Mouse (Mus musculus) MEL (cell line): ENCODE results near the gene Dennd2a. TPM values are rescaled to one million over a fixed set of nuclear protein-coding genes. Genes with fewer than 3 reads are reported as not detected.

Source experiments
- DNase-seq: peaks from one replicate; pipeline ENCODE4 v3.0.0; 2011; ENCODE audit warnings: low read depth, low spot score
- H3K27ac ChIP-seq: 2 replicates; pipeline ENCODE4 v1.5.1; 2012; ENCODE audit warnings: low read depth, mild to moderate bottlenecking, control low read depth, low read length, moderate library complexity; ENCODE audit not compliant: control insufficient read depth
- H3K27me3 ChIP-seq, 2 experiments: fragments of 150-350 bp in 1 of 2; sonication (generic) in 1 of 2; 2 replicates each; pipeline ENCODE4 v1.6.1; 2012; ENCODE audit warnings: low read length in 2 of 2, mild to moderate bottlenecking in 2 of 2, improper control_type of control experiment in 1 of 2, moderate library complexity in 1 of 2; ENCODE audit not compliant: insufficient read depth in 2 of 2, control insufficient read depth in 1 of 2
- H3K36me3 ChIP-seq, 2 experiments: 2 replicates each; pipeline ENCODE4 v1.6.1; 2012 to 2014; ENCODE audit warnings: low read length in 2 of 2, improper control_type of control experiment in 1 of 2, inconsistent platforms in 1 of 2, mild to moderate bottlenecking in 1 of 2; ENCODE audit not compliant: insufficient read depth in 2 of 2, control insufficient read depth in 1 of 2
- H3K4me1 ChIP-seq, 2 experiments: fragments of 150-350 bp in 1 of 2; sonication (generic) in 1 of 2; 2 replicates each; pipeline ENCODE4 v1.6.1; 2012; ENCODE audit warnings: low read length in 2 of 2, improper control_type of control experiment in 1 of 2, mild to moderate bottlenecking in 1 of 2; ENCODE audit not compliant: insufficient read depth in 2 of 2, control insufficient read depth in 1 of 2
- H3K4me3 ChIP-seq, 2 experiments: fragments of 150-350 bp in 1 of 2; sonication (generic) in 1 of 2; 2 replicates each; pipeline ENCODE4 v1.5.1; 2012; ENCODE audit warnings: low read depth in 2 of 2, low read length in 2 of 2, mild to moderate bottlenecking in 2 of 2, moderate library complexity in 2 of 2, control low read depth in 1 of 2, improper control_type of control experiment in 1 of 2; ENCODE audit not compliant: control insufficient read depth in 1 of 2, insufficient read depth in 1 of 2
- H3K79me2 ChIP-seq: 2 replicates; pipeline ENCODE4 v1.6.1; 2012; ENCODE audit warnings: mild to moderate bottlenecking, low read length, moderate library complexity; ENCODE audit not compliant: control insufficient read depth, poor library complexity, insufficient read depth
- H3K9ac ChIP-seq: 2 replicates; pipeline ENCODE4 v1.6.1; 2012; ENCODE audit warnings: low read depth, mild to moderate bottlenecking, control low read depth, low read length, moderate library complexity; ENCODE audit not compliant: control insufficient read depth, poor library complexity, severe bottlenecking
- H3K9me3 ChIP-seq: fragments of 150-350 bp; sonication (generic); replicated peaks from 2 replicates; pipeline ENCODE4 v1.6.1; 2012; ENCODE audit warnings: mild to moderate bottlenecking, low read length, improper control_type of control experiment, moderate library complexity; ENCODE audit not compliant: insufficient read depth
- CHD2 ChIP-seq: IDR thresholded peaks from 2 replicates; pipeline ENCODE4 v1.6.1; 2011; ENCODE audit warnings: low read length, improper control_type of control experiment
- CTCF ChIP-seq, 3 experiments: IDR thresholded peaks in 2 of 3; conservative IDR thresholded peaks in 1 of 3; 2 replicates each; pipeline ENCODE4 v1.5.1; 2011 to 2012; ENCODE audit warnings: low read length in 3 of 3, low read depth in 2 of 3, mild to moderate bottlenecking in 2 of 3, improper control_type of control experiment in 1 of 3, inconsistent platforms in 1 of 3, mixed read lengths in 1 of 3, moderate library complexity in 1 of 3; ENCODE audit not compliant: control insufficient read depth in 1 of 3, insufficient read depth in 1 of 3, poor library complexity in 1 of 3, severe bottlenecking in 1 of 3
- E2F4 ChIP-seq: IDR thresholded peaks from 2 replicates; pipeline ENCODE4 v1.6.1; 2011; ENCODE audit warnings: low read depth, low read length, improper control_type of control experiment, borderline replicate concordance
- GATA1 ChIP-seq: IDR thresholded peaks from 2 replicates; pipeline ENCODE4 v1.6.1; 2011; ENCODE audit warnings: low read depth, low read length, improper control_type of control experiment
- MAX ChIP-seq: IDR thresholded peaks from 2 replicates; pipeline ENCODE4 v1.6.1; 2011; ENCODE audit warnings: low read length, improper control_type of control experiment
- MYB ChIP-seq: IDR thresholded peaks from 2 replicates; pipeline ENCODE4 v1.6.1; 2011; ENCODE audit warnings: mild to moderate bottlenecking, low read depth, low read length, improper control_type of control experiment
- MYC ChIP-seq: IDR thresholded peaks from 2 replicates; pipeline ENCODE4 v1.6.1; 2011; ENCODE audit warnings: low read depth, mild to moderate bottlenecking, low read length, improper control_type of control experiment, moderate library complexity
- NRF1 ChIP-seq: IDR thresholded peaks from 2 replicates; pipeline ENCODE4 v1.6.1; 2014; ENCODE audit warnings: low read depth, mild to moderate bottlenecking, inconsistent platforms, low read length, improper control_type of control experiment, moderate library complexity; ENCODE audit not compliant: poor library complexity, insufficient read depth, severe bottlenecking
- POLR2A ChIP-seq, 2 experiments: IDR thresholded peaks; 2 replicates each; pipeline ENCODE4 v1.6.1; 2011 to 2012; ENCODE audit warnings: low read length in 2 of 2, mild to moderate bottlenecking in 2 of 2, control low read depth in 1 of 2, improper control_type of control experiment in 1 of 2, low read depth in 1 of 2, moderate library complexity in 1 of 2; ENCODE audit not compliant: control insufficient read depth in 1 of 2, insufficient read depth in 1 of 2, poor library complexity in 1 of 2
- POLR2AphosphoS2 ChIP-seq: IDR thresholded peaks from 2 replicates; pipeline ENCODE4 v1.6.1; 2011; ENCODE audit warnings: low read length, improper control_type of control experiment
- RAD21 ChIP-seq: IDR thresholded peaks from 2 replicates; pipeline ENCODE4 v1.6.1; 2011; ENCODE audit warnings: mild to moderate bottlenecking, low read depth, low read length, improper control_type of control experiment
- SIN3A ChIP-seq: IDR thresholded peaks from 2 replicates; pipeline ENCODE4 v1.6.1; 2012; ENCODE audit warnings: low read length, improper control_type of control experiment, inconsistent platforms
- TBP ChIP-seq: IDR thresholded peaks from 2 replicates; pipeline ENCODE4 v1.8.0; 2011; ENCODE audit warnings: low read depth, low read length, improper control_type of control experiment
- TCF12 ChIP-seq: IDR thresholded peaks from 2 replicates; pipeline ENCODE4 v1.6.1; 2014; ENCODE audit warnings: low read depth, mild to moderate bottlenecking, inconsistent platforms, low read length, improper control_type of control experiment, moderate library complexity
- USF1 ChIP-seq: IDR thresholded peaks from 2 replicates; pipeline ENCODE4 v1.6.1; 2014; ENCODE audit warnings: low read depth, mild to moderate bottlenecking, inconsistent platforms, low read length, improper control_type of control experiment, moderate library complexity
- USF2 ChIP-seq, 2 experiments: IDR thresholded peaks; 2 replicates each; pipeline ENCODE4 v1.6.1; 2011 to 2012; ENCODE audit warnings: improper control_type of control experiment in 2 of 2, low read length in 2 of 2, borderline replicate concordance in 1 of 2, inconsistent platforms in 1 of 2, low read depth in 1 of 2, mild to moderate bottlenecking in 1 of 2; ENCODE audit not compliant: insufficient read depth in 1 of 2
- ZC3H11A ChIP-seq: IDR thresholded peaks from 2 replicates; pipeline ENCODE4 v1.6.1; 2012; ENCODE audit warnings: low read depth, mild to moderate bottlenecking, inconsistent platforms, low read length, improper control_type of control experiment
- polyA plus RNA-seq, 2 experiments: library from polyadenylated mRNA; stranded (reverse) in 1 of 2; unstranded in 1 of 2; fragments of >175 nt in 1 of 2; fragments of >200 nt in 1 of 2; gene quantifications; 2 replicates each; pipeline versions ENCODE4 v1.2.1 to v1.2.4; 2012; ENCODE audit warnings: low replicate concordance in 2 of 2, low read depth in 1 of 2; ENCODE audit not compliant: insufficient read length in 2 of 2, insufficient read depth in 1 of 2, missing spikeins in 1 of 2
- total RNA-seq: library from RNA; depleted of rRNA; stranded (reverse); fragments of 300-350 nt; gene quantifications from 2 replicates; pipeline ENCODE4 v1.2.3, GENCODE M21; 2012

The Dennd2a gene
- total and polyA plus RNA-seq, 3 experiments, result 0.15 TPM; not detected in 2

DNA sequence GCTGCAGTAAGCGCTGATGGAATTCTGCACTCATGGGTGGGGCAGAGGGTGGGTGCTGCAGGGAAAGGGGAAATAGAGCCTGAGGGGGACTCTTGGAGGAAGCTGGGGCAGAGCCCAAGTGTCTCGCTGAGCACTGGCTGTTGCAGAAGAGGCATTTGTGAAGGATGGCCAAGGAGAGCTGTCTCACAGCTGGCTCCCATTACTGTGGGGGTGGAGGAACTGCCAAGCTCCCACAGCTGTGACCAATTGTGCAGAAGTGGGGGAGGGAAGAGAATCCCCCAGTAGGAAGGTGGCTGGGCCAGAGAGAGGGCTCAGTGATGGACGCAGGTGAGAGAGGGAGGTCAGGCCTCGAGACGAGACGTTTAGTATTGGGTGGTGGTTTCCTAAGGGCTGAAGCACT, 83.2 kb downstream of the Dennd2a start:
- no peak for DNase-seq
- H3K27ac ChIP-seq, result no peak overlapping the region
- H3K79me2 ChIP-seq, result no peaks in the 10 kb centered on the region
- H3K9me3 ChIP-seq, result no peaks in the 10 kb centered on the region
- H3K9ac ChIP-seq, result no peak overlapping the region
- no peaks in the 10 kb centered on the region; a peak in 2 of 4 replicates for H3K27me3 ChIP-seq
- no peaks in the 10 kb centered on the region for H3K36me3 ChIP-seq
- no peak overlapping the region for H3K4me3 ChIP-seq
- H3K4me1 ChIP-seq, result no peaks in the 10 kb centered on the region
- no peak for TF ChIP-seq E2F4
- TF ChIP-seq MYB, result no peak
- no peak for TF ChIP-seq MAX
- TF ChIP-seq MYC, result no peak
- no peak for TF ChIP-seq TCF12
- TF ChIP-seq USF1, result no peak

- H3K9me3 ChIP-seq, result no peaks in the 10 kb centered on the region
- no peak for DNase-seq
- H3K4me1 ChIP-seq, result no peaks in the 10 kb centered on the region
- no peaks in the 10 kb centered on the region; a peak in 2 of 4 replicates for H3K27me3 ChIP-seq
- H3K79me2 ChIP-seq, result no peaks in the 10 kb centered on the region
- no peak overlapping the region for H3K9ac ChIP-seq
- H3K36me3 ChIP-seq, result no peaks in the 10 kb centered on the region
- no peak for TF ChIP-seq POLR2A (IDR thresholded peaks at IDR 0.05; ENCODE audit: control insufficient read depth in 1 of 2, insufficient read depth in 1 of 2, low read depth in 1 of 2, low read length in 2 of 2, poor library complexity in 1 of 2)
- no peak overlapping the region for H3K27ac ChIP-seq
- no peak overlapping the region for H3K4me3 ChIP-seq
These were observed 84.8 kb downstream of the Dennd2a start for GRCm38 (mm10) chr6:39472837-39473236.

GRCm38 (mm10) chr6:39472271-39472670, 85.4 kb downstream of the Dennd2a start:
- Histone ChIP-seq H3K4me3 (no peak overlapping the region), H3K4me1 (no peaks in the 10 kb centered on the region), H3K9ac (no peak overlapping the region), H3K9me3 (no peaks in the 10 kb centered on the region), H3K79me2 (no peaks in the 10 kb centered on the region), H3K27ac (no peak overlapping the region), H3K36me3 (no peaks in the 10 kb centered on the region), H3K27me3 (no peaks in the 10 kb centered on the region; a peak in 2 of 4 replicates)
- DNase-seq, result no peak
- no peak for TF ChIP-seq SIN3A
- TF ChIP-seq USF1, result no peak
- no peak for TF ChIP-seq POLR2AphosphoS2
- TF ChIP-seq USF2 (IDR thresholded peaks at IDR 0.05; ENCODE audit: borderline replicate concordance in 1 of 2, insufficient read depth in 1 of 2, low read depth in 1 of 2, low read length in 2 of 2), result no peak
- no peak for TF ChIP-seq CTCF (IDR thresholded peaks at IDR 0.05 in 2 of 3, conservative IDR thresholded peaks at IDR 0.05 in 1 of 3; ENCODE audit: control insufficient read depth in 1 of 3, insufficient read depth in 1 of 3, low read depth in 2 of 3, low read length in 3 of 3, poor library complexity in 1 of 3, severe bottlenecking in 1 of 3)
- TF ChIP-seq NRF1, result no peak
- TF ChIP-seq ZC3H11A, result no peak
- TF ChIP-seq CHD2, result no peak
- no peak for TF ChIP-seq GATA1
- TF ChIP-seq TBP, result no peak
- TF ChIP-seq RAD21, result no peak
